Mouse (Mus musculus): ENCODE measurements at regions not wholly inside any gene's neighbourhood (a gene's known extent, or its start where the extent isn't known, plus 50 kb on each side); places are given as distances from the start of the nearest gene placed in this dataset.

- no peak for TF ChIP-seq POU5F1 (IDR thresholded peaks at IDR 0.05; ENCODE audit: borderline replicate concordance, low read length)
- no peak for TF ChIP-seq CTCF (conservative IDR thresholded peaks at IDR 0.05; ENCODE audit: low read length)
Measured at GRCm38 (mm10) chr6:100479455-100479854, 191.5 kb downstream of the Shq1 start.

All from E14TG2a.4 (cell line).